Mouse (Mus musculus) mouse embryonic stem cell (cell line): ENCODE measurements around the gene Tbc1d15.
"Not testable (repeated sequence)": the region's sequence is repeated elsewhere in the genome, so short reads cannot be mapped to it uniquely, and the experiment has no call there.

Experiments used
- in situ Hi-C, 2 experiments: fragments of 300-500 bp; cut with MboI; formaldehyde crosslinking; loops; 1 replicate in 1 of 2; 3 replicates in 1 of 2; pipeline ENCODE4 v1.14.3; 2019 to 2020; ENCODE audit warnings: low sequenced_read_pairs in 2 of 2, low pct_unique_long_range_greater_than_20kb in 1 of 2, mixed read lengths in 1 of 2; ENCODE audit not compliant: unreplicated experiment in 1 of 2

Tbc1d15 gene

DNA sequence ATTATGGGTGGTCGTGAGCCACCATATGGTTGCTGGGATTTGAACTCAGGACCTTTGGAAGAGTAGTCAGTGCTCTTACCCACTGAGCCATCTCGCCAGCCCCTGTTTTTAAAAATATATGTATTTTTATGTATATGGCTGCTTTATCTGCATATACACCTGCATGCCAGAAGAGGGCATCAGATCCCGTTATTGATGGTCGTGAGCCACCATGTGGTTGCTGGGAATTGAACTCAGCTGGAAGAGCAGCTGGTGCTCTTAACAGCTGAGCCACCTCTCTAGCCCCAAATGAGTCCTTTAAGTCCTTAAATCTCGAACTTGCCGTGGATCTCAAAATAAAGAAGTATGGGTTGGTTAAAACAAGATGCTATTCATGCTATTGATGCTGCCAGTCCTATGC lies 73.2 kb downstream of the Tbc1d15 start:
- in situ Hi-C loops: not testable (repeated sequence)

- in situ Hi-C loops: no loop called here
Measured at GRCm38 (mm10) chr10:115175591-115175991, 75.7 kb downstream of the Tbc1d15 start.

DNA sequence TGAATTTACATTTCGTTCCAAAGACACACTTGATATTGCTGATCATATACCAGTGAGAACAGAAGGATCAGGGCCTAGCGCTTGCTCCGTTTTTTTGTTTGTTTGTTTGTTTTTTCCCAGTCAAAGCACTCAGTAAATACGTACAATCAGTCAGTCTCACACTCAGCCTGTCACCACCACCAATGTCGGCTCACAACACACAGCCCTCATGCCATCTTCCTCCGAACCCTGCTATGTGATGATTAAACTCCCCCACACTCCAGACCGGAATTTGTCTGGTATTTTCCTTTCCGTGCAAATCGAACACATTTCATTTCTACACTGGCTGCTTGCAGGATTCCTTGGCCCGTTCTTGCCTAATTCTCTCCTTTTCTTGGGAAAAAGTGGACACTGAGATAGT lies 77.9 kb downstream of the Tbc1d15 start:
- in situ Hi-C loops: no loop called here

DNA sequence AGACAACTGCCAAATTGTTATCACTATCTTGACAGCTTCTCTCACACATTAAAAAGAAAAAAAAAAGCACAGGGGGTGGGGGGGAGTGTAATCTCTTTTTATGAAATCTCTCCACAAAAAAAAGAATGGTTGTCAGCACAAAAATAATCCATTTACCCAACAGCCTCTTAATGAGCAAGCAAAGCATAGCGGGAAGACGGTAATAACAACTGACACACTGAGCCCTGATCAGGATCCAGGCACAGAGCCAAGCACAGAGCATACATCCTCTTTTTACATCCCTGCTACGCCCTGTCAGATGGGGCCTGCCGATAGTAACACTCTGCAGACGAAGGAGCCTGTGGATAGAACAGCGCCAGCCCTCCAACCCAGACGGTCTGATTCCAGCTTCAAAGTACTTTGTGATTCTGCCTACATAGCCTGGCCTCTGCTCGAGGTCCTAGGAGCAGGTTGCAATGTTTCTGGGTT lies 79.9 kb downstream of the Tbc1d15 start:
- in situ Hi-C loops: no loop called here

DNA sequence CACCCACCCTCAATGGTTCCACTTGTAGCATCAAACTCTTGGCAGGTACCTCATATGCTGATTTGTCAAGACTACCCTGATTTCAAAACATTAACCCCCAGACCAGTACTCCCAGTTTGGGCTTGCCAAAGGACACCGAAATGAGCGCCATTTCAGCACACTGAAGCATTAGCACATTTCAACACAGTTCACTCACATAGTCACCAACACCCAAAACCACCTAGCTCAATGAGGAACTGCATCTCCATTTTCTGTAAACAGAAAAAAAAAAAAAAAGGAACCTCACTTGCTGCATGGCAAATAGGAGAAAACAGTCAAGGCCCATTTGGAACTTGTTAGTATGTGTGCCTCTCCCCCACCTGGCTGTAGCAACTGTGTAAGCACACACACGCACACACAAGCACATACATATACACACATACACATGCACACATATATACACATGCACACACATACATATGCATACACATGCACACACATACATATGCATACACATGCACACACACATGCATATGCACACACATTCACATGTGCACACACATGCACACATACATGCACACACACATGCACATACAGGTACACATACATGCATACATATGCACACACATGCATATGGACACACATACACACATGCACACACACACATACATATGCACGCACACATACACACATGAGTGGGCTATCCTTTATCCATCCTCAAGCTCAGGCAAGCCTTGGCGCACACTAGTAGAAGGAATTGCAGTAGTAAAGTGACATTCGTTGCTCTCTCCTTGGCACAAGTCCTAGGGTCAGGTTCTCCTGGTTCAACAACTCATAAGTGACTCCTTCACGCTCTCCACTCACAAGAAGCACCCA lies 80.5 kb downstream of the Tbc1d15 start:
- in situ Hi-C loops: no loop called here

- in situ Hi-C loops: no loop called here
Measured at GRCm38 (mm10) chr10:115169410-115169809, 81.9 kb downstream of the Tbc1d15 start.

GRCm38 (mm10) chr10:115160289-115160688 lies 91.0 kb downstream of the Tbc1d15 start:
- in situ Hi-C loops: no loop called here
